Mouse (Mus musculus) central nervous system, embryonic 14 days (tissue): ENCODE data around the gene Clstn2. TPM values are rescaled to one million over a fixed set of nuclear protein-coding genes. Genes with fewer than 3 reads are reported as not detected.

Source experiments
- polyA plus RNA-seq: library from polyadenylated mRNA; depleted of rRNA; stranded (reverse); fragments of >200 nt; gene quantifications from 2 replicates; pipeline ENCODE4 v1.2.3, GENCODE M21; 2012; rRNA removed

The Clstn2 gene
- 18.3 and 18.9 TPM in 2 replicates for polyA plus RNA-seq

DNA sequence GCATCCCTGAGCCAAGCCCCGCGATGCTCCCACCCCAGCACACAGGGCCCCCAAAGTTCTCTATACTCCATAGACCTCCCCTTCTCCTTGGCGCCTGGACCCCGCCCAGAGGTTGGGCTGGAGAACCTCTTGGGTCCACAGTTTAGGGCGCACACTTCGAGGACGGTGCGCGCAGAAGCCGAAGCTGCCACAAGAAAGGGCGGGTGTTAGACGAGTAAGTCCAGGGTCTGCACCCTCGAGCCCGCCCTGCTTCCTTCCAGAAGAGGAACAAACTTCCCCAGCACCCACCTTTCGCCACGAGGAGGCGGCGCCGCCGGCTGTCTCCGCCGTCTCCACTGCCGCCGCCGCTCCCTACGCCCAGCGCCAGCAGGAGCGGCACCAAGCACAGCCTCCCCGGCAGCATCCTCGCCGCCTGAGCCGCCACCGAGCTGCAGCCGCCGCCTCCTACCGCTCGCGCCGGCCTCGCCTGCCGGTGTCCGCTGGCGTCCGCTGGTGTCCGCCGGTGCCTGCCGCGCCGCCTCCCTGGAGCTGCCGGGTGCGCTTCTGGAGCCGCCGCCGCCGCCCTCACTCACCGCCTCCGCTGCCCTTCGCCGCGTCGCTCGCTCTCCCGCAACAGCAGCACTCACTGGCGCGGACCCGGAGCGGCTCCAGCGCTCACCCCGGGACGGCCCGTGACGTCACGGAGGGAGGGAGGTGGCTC is at the start of gene Clstn2:
TSS of gene Clstn2 (minus strand) at position 609 of the 700 bp plus-strand sequence.

